Mouse (Mus musculus) liver, embryonic 16.5 days (tissue): ENCODE measurements at regions not wholly inside any gene's neighbourhood (a gene's known extent, or its start where the extent isn't known, plus 50 kb on each side); places are given as distances from the start of the nearest gene placed in this dataset.

Experiments
- ATAC-seq: fragments of 200-750 bp; cut with Nextera tagmentation; 2 replicates; pipeline ENCODE4 v1.8.0; 2017; ENCODE audit warnings: low read depth, mild to moderate bottlenecking, moderate number of reproducible peaks, moderate library complexity
- H3K27ac ChIP-seq: fragments of 300-500 bp; sonication (generic); 2 replicates; pipeline ENCODE4 v1.5.1; 2014; ENCODE audit warnings: mild to moderate bottlenecking, low read length
- H3K27me3 ChIP-seq: fragments of 300-500 bp; sonication (generic); 2 replicates; pipeline ENCODE4 v1.6.1; 2014; ENCODE audit warnings: low read depth, low read length, mixed read lengths; ENCODE audit not compliant: control insufficient read depth, insufficient read depth
- H3K36me3 ChIP-seq: fragments of 300-500 bp; sonication (generic); 2 replicates; pipeline ENCODE4 v1.6.1; 2014; ENCODE audit warnings: mild to moderate bottlenecking; ENCODE audit not compliant: control insufficient read depth, insufficient read depth
- H3K4me1 ChIP-seq: fragments of 300-500 bp; sonication (generic); 2 replicates; pipeline ENCODE4 v1.6.1; 2014; ENCODE audit warnings: low read depth, low read length, mixed read lengths; ENCODE audit not compliant: control insufficient read depth
- H3K4me2 ChIP-seq: fragments of 300-500 bp; sonication (generic); 2 replicates; pipeline ENCODE4 v1.6.1; 2014; ENCODE audit warnings: low read depth, low read length, mixed read lengths
- H3K4me3 ChIP-seq: fragments of 300-500 bp; sonication (generic); 2 replicates; pipeline ENCODE4 v1.5.1; 2014; ENCODE audit warnings: low read depth, mild to moderate bottlenecking, low read length
- H3K9ac ChIP-seq: fragments of 300-500 bp; sonication (generic); 2 replicates; pipeline ENCODE4 v1.6.1; 2014; ENCODE audit warnings: low read depth, low read length
- H3K9me3 ChIP-seq: fragments of 300-500 bp; sonication (generic); replicated peaks from 2 replicates; pipeline ENCODE4 v1.6.1; 2016; ENCODE audit warnings: low read length; ENCODE audit not compliant: control insufficient read depth
- WGBS: fragments of 180-500 bp; shearing (Covaris S2); extraction: QIAGEN DNeasy Blood & Tissue Kit; methylation state at CpG from one replicate; pipeline ENCODE4 v1.1.7; 2014; ENCODE audit not compliant: insufficient replicate concordance; 5-methylcytosine and 5-hydroxymethylcytosine counted together

GRCm38 (mm10) chr12:71370091-71370490 is 60.4 kb downstream of the Dact1 start:
- Histone ChIP-seq H3K9ac (no peak overlapping the region), H3K27ac (no peak overlapping the region), H3K36me3 (no peaks in the 10 kb centered on the region), H3K4me3 (no peak overlapping the region), H3K4me2 (no peak overlapping the region), H3K4me1 (no peaks in the 10 kb centered on the region), H3K27me3 (no peaks in the 10 kb centered on the region), H3K9me3 (no peaks in the 10 kb centered on the region)
- ATAC-seq = no peak
- WGBS = 30% methylated on average over 5 of the region's 5 CpGs

GRCm38 (mm10) chr12:71371948-71372347 is 62.3 kb downstream of the Dact1 start:
- Histone ChIP-seq H3K4me2 (no peak overlapping the region), H3K36me3 (no peaks in the 10 kb centered on the region), H3K9ac (no peak overlapping the region), H3K4me3 (no peak overlapping the region), H3K27me3 (no peaks in the 10 kb centered on the region), H3K27ac (no peak overlapping the region), H3K9me3 (no peaks in the 10 kb centered on the region), H3K4me1 (no peaks in the 10 kb centered on the region)
- no peak for ATAC-seq
- 66% methylated on average over 5 of the region's 5 CpGs for WGBS

GRCm38 (mm10) chr12:71373633-71374032 is 63.9 kb downstream of the Dact1 start:
- H3K36me3 ChIP-seq = no peaks in the 10 kb centered on the region
- H3K4me2 ChIP-seq = no peak overlapping the region
- H3K27me3 ChIP-seq = no peaks in the 10 kb centered on the region
- H3K4me1 ChIP-seq = no peaks in the 10 kb centered on the region
- no peaks in the 10 kb centered on the region for H3K9me3 ChIP-seq
- H3K27ac ChIP-seq = no peak overlapping the region
- no peak overlapping the region for H3K9ac ChIP-seq
- H3K4me3 ChIP-seq = no peak overlapping the region
- WGBS = 65% methylated on average over 2 of the region's 2 CpGs
- no peak for ATAC-seq

GRCm38 (mm10) chr12:71376446-71376845 is 66.8 kb downstream of the Dact1 start:
- Histone ChIP-seq H3K4me3 (no peak overlapping the region), H3K4me1 (no peaks in the 10 kb centered on the region), H3K36me3 (no peaks in the 10 kb centered on the region), H3K27ac (no peak overlapping the region), H3K27me3 (no peaks in the 10 kb centered on the region), H3K4me2 (no peak overlapping the region), H3K9me3 (no peaks in the 10 kb centered on the region), H3K9ac (no peak overlapping the region)
- no peak for ATAC-seq
- WGBS = 38% methylated on average over 8 of the region's 8 CpGs

GRCm38 (mm10) chr12:71376966-71377365 is 67.3 kb downstream of the Dact1 start:
- Histone ChIP-seq H3K27ac (no peak overlapping the region), H3K9me3 (no peaks in the 10 kb centered on the region), H3K4me2 (no peak overlapping the region), H3K36me3 (no peaks in the 10 kb centered on the region), H3K27me3 (no peaks in the 10 kb centered on the region), H3K9ac (no peak overlapping the region), H3K4me3 (no peak overlapping the region), H3K4me1 (no peaks in the 10 kb centered on the region)
- 44% methylated on average over 9 of the region's 9 CpGs for WGBS
- no peak for ATAC-seq

- Histone ChIP-seq H3K9me3 (no peaks in the 10 kb centered on the region), H3K9ac (no peak overlapping the region), H3K36me3 (no peaks in the 10 kb centered on the region), H3K4me2 (no peak overlapping the region), H3K4me1 (no peaks in the 10 kb centered on the region), H3K27ac (no peak overlapping the region), H3K4me3 (no peak overlapping the region), H3K27me3 (no peaks in the 10 kb centered on the region)
- 57% methylated on average over 8 of the region's 8 CpGs for WGBS
- ATAC-seq = no peak
These were observed 70.1 kb downstream of the Dact1 start for GRCm38 (mm10) chr12:71379626-71380423.

GRCm38 (mm10) chr12:71380424-71380761 is 70.7 kb downstream of the Dact1 start:
- no peaks in the 10 kb centered on the region for H3K4me1 ChIP-seq
- ATAC-seq = no peak

GRCm38 (mm10) chr12:71386251-71386650 is 76.6 kb downstream of the Dact1 start:
- WGBS = 48% methylated on average over 3 of the region's 3 CpGs
- no peak for ATAC-seq
- no peak overlapping the region for H3K4me2 ChIP-seq
- no peak overlapping the region for H3K9ac ChIP-seq
- H3K27me3 ChIP-seq = no peaks in the 10 kb centered on the region
- no peak overlapping the region for H3K4me3 ChIP-seq
- no peaks in the 10 kb centered on the region for H3K4me1 ChIP-seq
- no peaks in the 10 kb centered on the region for H3K9me3 ChIP-seq
- H3K27ac ChIP-seq = no peak overlapping the region
- no peaks in the 10 kb centered on the region for H3K36me3 ChIP-seq

More at GRCm38 (mm10) chr12:71380424-71380761, 70.7 kb downstream of the Dact1 start:
- Histone ChIP-seq H3K27ac (no peak overlapping the region), H3K9me3 (no peaks in the 10 kb centered on the region), H3K36me3 (no peaks in the 10 kb centered on the region), H3K27me3 (no peaks in the 10 kb centered on the region), H3K4me3 (no peak overlapping the region), H3K4me2 (no peak overlapping the region), H3K9ac (no peak overlapping the region)
- WGBS = 64% methylated on average over 3 of the region's 3 CpGs

- Histone ChIP-seq H3K27me3 (no peaks in the 10 kb centered on the region), H3K9ac (no peak overlapping the region), H3K4me3 (no peak overlapping the region), H3K4me2 (no peak overlapping the region), H3K9me3 (no peaks in the 10 kb centered on the region), H3K36me3 (no peaks in the 10 kb centered on the region), H3K27ac (no peak overlapping the region), H3K4me1 (no peaks in the 10 kb centered on the region)
- 71% methylated on average over 6 of the region's 6 CpGs for WGBS
- no peak for ATAC-seq
These were observed 81.8 kb downstream of the Dact1 start for GRCm38 (mm10) chr12:71391481-71391880.
